Mouse (Mus musculus) right cerebral cortex, adult 2 months (tissue): ENCODE measurements around the gene Gm28729.
"Not testable (repeated sequence)": the region's sequence is repeated elsewhere in the genome, so short reads cannot be mapped to it uniquely, and the experiment has no call there.

Source experiments
- DNase-seq, 2 experiments: peaks; one replicate each; pipeline ENCODE4 v3.0.0; 2021 to 2022; ENCODE audit warnings: low spot score in 2 of 2

The Gm28729 gene

GRCm38 (mm10) chr9:96521574-96521973, 3.5 kb downstream of the Gm28729 start:
- DNase-seq: not testable (repeated sequence)

GRCm38 (mm10) chr9:96517429-96517828, 7.6 kb downstream of the Gm28729 start:
- no peak for DNase-seq

GRCm38 (mm10) chr9:96516806-96517205, 8.3 kb downstream of the Gm28729 start:
- no peak for DNase-seq

GRCm38 (mm10) chr9:96515737-96516136, 9.3 kb downstream of the Gm28729 start:
- DNase-seq: peak in 1 of 2 experiments; percentile 15

- DNase-seq: no peak
Observed at GRCm38 (mm10) chr9:96514278-96514677, 10.8 kb downstream of the Gm28729 start.

- DNase-seq: peak in 1 of 2 experiments; percentile 26
Observed at GRCm38 (mm10) chr9:96506011-96506498, 19.0 kb downstream of the Gm28729 start.

- DNase-seq: no peak
Observed at GRCm38 (mm10) chr9:96505156-96505555, 19.9 kb downstream of the Gm28729 start.

- no peak for DNase-seq
Observed at GRCm38 (mm10) chr9:96504116-96504895, 20.8 kb downstream of the Gm28729 start.

- no peak for DNase-seq
Observed at GRCm38 (mm10) chr9:96502856-96503610, 22.0 kb downstream of the Gm28729 start.

GRCm38 (mm10) chr9:96501217-96501616, 23.8 kb downstream of the Gm28729 start:
- no peak for DNase-seq

GRCm38 (mm10) chr9:96493212-96493611, 31.9 kb downstream of the Gm28729 start:
- no peak for DNase-seq

- peak in 1 of 2 experiments; percentile 13 for DNase-seq
Observed at GRCm38 (mm10) chr9:96491810-96492209, 33.3 kb downstream of the Gm28729 start.

GRCm38 (mm10) chr9:96487869-96488268, 37.2 kb downstream of the Gm28729 start:
- DNase-seq: not testable (repeated sequence)

- DNase-seq: no peak
Observed at GRCm38 (mm10) chr9:96483648-96484047, 41.4 kb downstream of the Gm28729 start.

GRCm38 (mm10) chr9:96483028-96483427, 42.0 kb downstream of the Gm28729 start:
- no peak for DNase-seq

GRCm38 (mm10) chr9:96478071-96478888, 46.8 kb downstream of the Gm28729 start, which contains the start of gene Rnf7:
Rnf7 (minus strand) TSS chr9:96478675.
- DNase-seq: peak; percentile 99

- no peak for DNase-seq
Observed at GRCm38 (mm10) chr9:96472356-96472755, 52.7 kb downstream of the Gm28729 start.

- not testable (repeated sequence) for DNase-seq
Observed at GRCm38 (mm10) chr9:96471681-96472080, 53.4 kb downstream of the Gm28729 start.

GRCm38 (mm10) chr9:96470266-96470974, 54.6 kb downstream of the Gm28729 start:
- DNase-seq: no peak

GRCm38 (mm10) chr9:96469556-96470265, 55.4 kb downstream of the Gm28729 start:
- DNase-seq: no peak
